Mouse (Mus musculus): ENCODE results near the gene Olfr547.
A peak's percentile ranks its signal among the peaks of the same experiment; 100 is the strongest.
"Not testable (repeated sequence)": the region's sequence is repeated elsewhere in the genome, so short reads cannot be mapped to it uniquely, and the experiment has no call there.

The Olfr547 gene

GRCm38 (mm10) chr7:102534449-102534848, at the start of gene Olfr547:
Gene Olfr547 (plus strand): TSS chr7:102534749.
- DNase-seq (ENCODE audit: low read depth, low spot score), result no peak

GRCm38 (mm10) chr7:102484766-102485165, 49.8 kb upstream of the Olfr547 start:
- not testable (repeated sequence) for DNase-seq (ENCODE audit: low read depth, low spot score)

GRCm38 (mm10) chr7:102486105-102486504, 48.4 kb upstream of the Olfr547 start:
- DNase-seq (ENCODE audit: low read depth, low spot score), result no peak

GRCm38 (mm10) chr7:102488161-102488560, 46.4 kb upstream of the Olfr547 start, which contains the start of gene Olfr544:
Gene Olfr544 (minus strand): TSS chr7:102488313.
- no peak for DNase-seq (ENCODE audit: low read depth, low spot score)

- DNase-seq (ENCODE audit: low read depth, low spot score), result not testable (repeated sequence)
Measured at GRCm38 (mm10) chr7:102494416-102494815, 40.1 kb upstream of the Olfr547 start.

GRCm38 (mm10) chr7:102499473-102499872, 35.1 kb upstream of the Olfr547 start, which contains the start of gene Olfr545:
Gene Olfr545 (minus strand): TSS chr7:102499573.
- DNase-seq (ENCODE audit: low read depth, low spot score), result no peak

GRCm38 (mm10) chr7:102501986-102502385, 32.6 kb upstream of the Olfr547 start:
- no peak for DNase-seq (ENCODE audit: low read depth, low spot score)

GRCm38 (mm10) chr7:102506848-102507247, 27.7 kb upstream of the Olfr547 start:
- peak; percentile 64 for DNase-seq (ENCODE audit: low read depth, low spot score)

- no peak for DNase-seq (ENCODE audit: low read depth, low spot score)
Measured at GRCm38 (mm10) chr7:102508066-102508465, 26.5 kb upstream of the Olfr547 start.

- DNase-seq (ENCODE audit: low read depth, low spot score), result no peak
Measured at GRCm38 (mm10) chr7:102508666-102509065, 25.9 kb upstream of the Olfr547 start.

- no peak for DNase-seq (ENCODE audit: low read depth, low spot score)
Measured at GRCm38 (mm10) chr7:102509726-102510125, 24.8 kb upstream of the Olfr547 start.

- no peak for DNase-seq (ENCODE audit: low read depth, low spot score)
Measured at GRCm38 (mm10) chr7:102511927-102512326, 22.6 kb upstream of the Olfr547 start.

- peak; percentile 62 for DNase-seq (ENCODE audit: low read depth, low spot score)
Measured at GRCm38 (mm10) chr7:102512814-102513435, 21.6 kb upstream of the Olfr547 start.

- no peak for DNase-seq (ENCODE audit: low read depth, low spot score)
Measured at GRCm38 (mm10) chr7:102514144-102514543, 20.4 kb upstream of the Olfr547 start.

- DNase-seq (ENCODE audit: low read depth, low spot score), result no peak
Measured at GRCm38 (mm10) chr7:102516261-102517050, 18.1 kb upstream of the Olfr547 start.

- no peak for DNase-seq (ENCODE audit: low read depth, low spot score)
Measured at GRCm38 (mm10) chr7:102517051-102517335, 17.6 kb upstream of the Olfr547 start.

GRCm38 (mm10) chr7:102529052-102529451, 5.5 kb upstream of the Olfr547 start:
- no peak for DNase-seq (ENCODE audit: low read depth, low spot score)

GRCm38 (mm10) chr7:102540596-102540995, 6.0 kb downstream of the Olfr547 start, which contains the start of gene Olfr548-ps1:
Gene Olfr548-ps1 (plus strand): TSS chr7:102540896.
- no peak for DNase-seq (ENCODE audit: low read depth, low spot score)

GRCm38 (mm10) chr7:102541251-102541650, 6.7 kb downstream of the Olfr547 start:
- DNase-seq (ENCODE audit: low read depth, low spot score), result no peak

- no peak for DNase-seq (ENCODE audit: low read depth, low spot score)
Measured at GRCm38 (mm10) chr7:102549570-102549969, 15.0 kb downstream of the Olfr547 start, which contains the start of gene Olfr549. Gene Olfr549 (plus strand): TSS chr7:102549870.

GRCm38 (mm10) chr7:102553279-102553678, 18.7 kb downstream of the Olfr547 start:
- no peak for DNase-seq (ENCODE audit: low read depth, low spot score)

GRCm38 (mm10) chr7:102564999-102565997, 30.7 kb downstream of the Olfr547 start, which contains the start of gene Trim21:
Gene Trim21 (minus strand): TSS chr7:102565486.
- peak; percentile 17 for DNase-seq (ENCODE audit: low read depth, low spot score)
